Comparison of ENCODE assay signal across 30 mouse cellular contexts in the genomic region with DNA sequence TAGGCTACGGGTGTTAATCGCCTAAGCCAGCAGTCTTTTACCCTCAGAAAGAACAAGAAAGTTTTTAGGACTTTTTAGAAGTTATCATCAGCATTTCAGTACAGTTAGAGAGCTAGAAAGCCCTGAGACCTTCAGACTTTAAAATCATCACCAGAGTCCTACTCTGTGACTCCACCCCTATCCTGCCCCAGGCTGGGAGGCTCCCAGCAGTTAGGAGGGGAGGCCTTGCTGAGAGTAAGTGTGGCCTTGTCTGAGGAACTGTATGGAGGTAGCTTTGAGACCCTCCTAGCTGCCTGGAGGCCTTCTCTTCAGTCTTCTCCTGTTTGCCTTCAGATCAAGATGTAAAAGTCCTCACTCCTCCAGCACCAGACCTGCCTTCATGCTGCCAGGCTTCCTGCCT. TPM values are rescaled to one million over a fixed set of nuclear protein-coding genes. Genes with fewer than 3 reads are reported as not detected.
"Had no signal": no experiment of that assay in that cellular context is flagged by ENCODE, and none has a peak within 500 bp of the region (broad histone marks: within the 10 kb centered on the region; RNA-seq: fewer than 3 reads in every experiment).

No protein-coding gene starts in this region.

- ATAC-seq: liver, postnatal 0 days had no signal

- H3K36me3 ChIP-seq: kidney, embryonic 15.5 days; limb, embryonic 12.5 days; limb, embryonic 15.5 days; lung, embryonic 15.5 days; neural tube, embryonic 12.5 days; neural tube, embryonic 15.5 days; stomach, embryonic 15.5 days had no signal

- H3K4me2 ChIP-seq: kidney, embryonic 15.5 days; limb, embryonic 12.5 days; limb, embryonic 15.5 days; liver, embryonic 11.5 days; lung, embryonic 15.5 days; midbrain, embryonic 11.5 days; neural tube, embryonic 12.5 days; neural tube, embryonic 15.5 days; stomach, embryonic 15.5 days had no signal

- DNase-seq: kidney, adult 8-10 months; kidney, postnatal 10 days; kidney, postnatal 36 days; layer of hippocampus, postnatal 36 days; left cerebral cortex, postnatal 4 days; liver, postnatal 0 days; lung, postnatal 14 days; lung, postnatal 4 days; midbrain, embryonic 14.5 days; right cerebral cortex, adult 18-20 months; right cerebral cortex, postnatal 14 days; right cerebral cortex, postnatal 4 days; spleen, adult 18-20 months; thymus, postnatal 25 days had no signal

- H3K27ac ChIP-seq: kidney, embryonic 15.5 days; limb, embryonic 12.5 days; limb, embryonic 15.5 days; liver, embryonic 14.5 days; lung, embryonic 15.5 days; neural tube, embryonic 12.5 days; neural tube, embryonic 15.5 days; stomach, embryonic 15.5 days had no signal

- H3K9ac ChIP-seq: kidney, embryonic 15.5 days; limb, embryonic 12.5 days; limb, embryonic 15.5 days; liver, embryonic 14.5 days; liver, postnatal 0 days; lung, embryonic 15.5 days; neural tube, embryonic 12.5 days; neural tube, embryonic 15.5 days; stomach, embryonic 15.5 days had no signal

- H3K4me3 ChIP-seq: kidney, embryonic 15.5 days; limb, embryonic 12.5 days; limb, embryonic 15.5 days; lung, embryonic 15.5 days; neural tube, embryonic 12.5 days; neural tube, embryonic 15.5 days; stomach, embryonic 15.5 days had no signal

- H3K4me1 ChIP-seq: kidney, embryonic 15.5 days; limb, embryonic 15.5 days; neural tube, embryonic 12.5 days; neural tube, embryonic 15.5 days; stomach, embryonic 15.5 days had no signal

- H3K9me3 ChIP-seq: lung, embryonic 15.5 days; neural tube, embryonic 15.5 days; stomach, embryonic 15.5 days had no signal

RNA-seq across cellular contexts. Expression of gene B4galnt2, which starts 9.5 kb away (rescaled TPM):
- total RNA-seq: layer of hippocampus, adult 8-10 months; layer of hippocampus, postnatal 10 days; layer of hippocampus, postnatal 36 days; left cerebral cortex, adult 8-10 months; left cerebral cortex, postnatal 14 days; left cerebral cortex, postnatal 4 days; megakaryocyte progenitor cell, adult 5-6 weeks; megakaryocyte-erythroid progenitor cell, adult 5-6 weeks had no signal
- polyA plus RNA-seq: limb, embryonic 12.5 days; limb, embryonic 15.5 days; midbrain, embryonic 14.5 days; neural tube, embryonic 12.5 days; neural tube, embryonic 15.5 days had no signal
